Mouse (Mus musculus) adrenal gland, postnatal 36 days (tissue): ENCODE data around the gene Canx. TPM values are rescaled to one million over a fixed set of nuclear protein-coding genes. Genes with fewer than 3 reads are reported as not detected.
"Not testable (repeated sequence)": the region's sequence is repeated elsewhere in the genome, so short reads cannot be mapped to it uniquely, and the experiment has no call there.

Experiments
- DNase-seq, 2 experiments: peaks; one replicate each; pipeline ENCODE4 v3.0.0; 2021; ENCODE audit warnings: mixed read lengths in 1 of 2
- total RNA-seq, 2 experiments: library from RNA; stranded (reverse); gene quantifications; 2 replicates each; pipeline ENCODE4 v1.2.3; 2021

Gene Canx
- total RNA-seq, 2 experiments from 2014 or later = 473 to 490 TPM

DNA sequence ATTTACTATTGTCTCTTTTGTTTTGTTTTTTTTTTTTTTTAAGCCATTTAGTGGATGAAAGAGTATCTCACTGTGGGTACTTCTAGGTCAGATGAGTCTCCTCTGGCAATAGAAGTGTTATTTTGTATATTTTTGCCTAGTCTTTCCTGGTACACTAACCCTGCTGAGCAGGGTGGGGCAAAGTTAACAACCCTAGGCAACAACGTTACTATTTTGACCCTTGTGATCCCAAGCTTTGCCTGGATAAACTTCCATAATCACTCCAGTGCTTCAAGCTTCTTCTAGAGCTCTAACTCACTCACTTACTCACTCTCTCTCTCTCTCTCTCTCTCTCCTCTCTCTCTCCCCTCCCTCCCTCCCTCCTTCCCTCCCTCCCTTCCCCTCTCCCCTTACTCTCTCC lies 10.7 kb upstream of the Canx start:
- no peak for DNase-seq

DNA sequence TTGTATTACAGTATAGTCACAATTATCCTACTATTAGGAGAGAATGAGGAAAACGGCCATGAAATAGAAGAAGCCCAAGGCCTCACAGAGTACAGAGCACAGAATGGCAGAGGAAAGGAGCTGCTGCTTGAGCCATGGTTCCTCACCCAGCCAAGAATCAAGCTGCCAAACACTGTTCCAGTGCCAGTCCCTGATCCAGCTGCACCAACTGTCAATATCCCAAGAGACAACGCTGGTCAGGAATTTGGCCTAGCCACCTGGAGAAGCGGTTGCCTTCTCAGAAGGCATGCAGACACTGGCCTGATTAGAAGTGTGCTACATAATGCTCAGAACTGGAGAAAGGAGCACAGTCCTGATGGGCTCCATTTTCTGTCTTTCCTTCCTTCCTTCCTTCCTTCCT lies 7.7 kb upstream of the Canx start:
- DNase-seq = peak in 1 of 2 experiments; percentile 41

DNA sequence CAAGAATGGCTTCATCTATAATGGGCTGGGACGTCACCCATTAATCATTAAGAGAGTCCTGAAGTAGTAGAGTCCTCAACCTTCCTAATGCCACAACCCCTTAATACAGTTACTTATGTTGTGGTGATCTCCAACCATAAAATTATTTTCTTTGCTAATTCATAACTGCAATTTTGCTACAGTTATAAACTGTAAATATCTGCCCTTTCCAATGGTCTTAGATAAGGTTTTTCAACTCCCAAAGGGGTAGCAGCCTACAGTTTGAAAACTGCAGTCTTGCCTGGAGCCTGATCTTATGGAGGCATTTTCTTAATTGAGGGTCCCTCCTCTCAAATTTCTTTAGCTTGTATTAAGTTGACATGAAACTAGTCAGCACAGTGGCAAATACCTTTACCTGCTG lies 3.9 kb upstream of the Canx start:
- DNase-seq = no peak

DNA sequence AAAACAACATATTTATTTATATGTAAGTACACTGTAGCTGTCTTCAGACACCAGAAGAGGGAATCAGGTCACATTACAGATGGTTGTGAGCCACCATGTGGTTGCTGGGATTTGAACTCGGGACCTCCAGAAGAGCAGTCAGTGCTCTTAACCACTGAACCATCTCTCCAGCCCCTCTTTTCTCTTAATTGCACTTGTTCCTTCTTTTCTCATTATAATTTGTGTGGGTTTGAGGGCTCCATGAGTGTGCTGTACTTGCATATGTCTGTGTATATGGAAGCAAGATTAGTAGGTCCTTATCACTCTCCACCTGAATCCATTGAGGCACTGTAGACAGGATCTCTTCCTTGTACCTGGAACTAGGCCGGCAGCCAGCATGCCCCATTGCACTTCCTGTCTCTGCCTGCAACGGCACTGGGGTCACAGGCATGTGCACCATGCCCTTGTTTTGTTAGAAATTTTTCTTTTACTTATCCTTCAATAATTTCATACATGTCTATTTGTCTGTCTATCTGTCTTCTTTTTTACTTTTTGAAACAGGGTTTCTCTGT lies 2.7 kb upstream of the Canx start:
- no peak for DNase-seq

DNA sequence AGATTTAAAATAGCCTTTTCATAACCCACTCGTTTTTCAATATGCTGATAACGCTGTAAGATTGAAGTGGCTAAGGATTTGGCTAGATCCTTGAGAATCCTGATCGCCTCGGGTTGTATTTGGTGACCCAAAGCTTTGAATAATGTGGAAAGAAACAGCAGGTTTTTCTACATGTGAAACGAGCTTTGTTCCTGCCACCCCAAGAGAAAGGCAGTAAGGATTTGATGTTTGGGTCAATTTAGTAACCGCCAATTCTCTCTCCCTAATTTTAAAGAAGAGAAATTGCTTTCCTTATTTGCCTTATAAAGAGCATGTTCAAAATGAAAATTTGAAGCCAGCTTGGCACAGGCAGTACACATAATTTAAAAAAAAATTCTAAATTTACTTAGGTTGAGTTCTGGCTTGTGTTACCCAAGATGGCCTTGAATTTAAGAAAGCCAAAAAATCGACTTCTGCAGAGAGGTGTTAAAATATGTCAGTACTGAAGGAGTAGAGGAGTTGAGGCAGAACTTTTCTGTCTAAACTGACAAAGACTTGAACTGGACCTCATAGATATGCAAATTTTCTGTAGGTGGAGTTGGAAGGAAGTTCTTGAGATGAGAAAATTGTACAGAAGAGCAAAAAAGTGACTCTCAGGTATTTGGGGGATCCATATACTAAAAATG lies 961 bp upstream of the Canx start:
- DNase-seq = no peak

DNA sequence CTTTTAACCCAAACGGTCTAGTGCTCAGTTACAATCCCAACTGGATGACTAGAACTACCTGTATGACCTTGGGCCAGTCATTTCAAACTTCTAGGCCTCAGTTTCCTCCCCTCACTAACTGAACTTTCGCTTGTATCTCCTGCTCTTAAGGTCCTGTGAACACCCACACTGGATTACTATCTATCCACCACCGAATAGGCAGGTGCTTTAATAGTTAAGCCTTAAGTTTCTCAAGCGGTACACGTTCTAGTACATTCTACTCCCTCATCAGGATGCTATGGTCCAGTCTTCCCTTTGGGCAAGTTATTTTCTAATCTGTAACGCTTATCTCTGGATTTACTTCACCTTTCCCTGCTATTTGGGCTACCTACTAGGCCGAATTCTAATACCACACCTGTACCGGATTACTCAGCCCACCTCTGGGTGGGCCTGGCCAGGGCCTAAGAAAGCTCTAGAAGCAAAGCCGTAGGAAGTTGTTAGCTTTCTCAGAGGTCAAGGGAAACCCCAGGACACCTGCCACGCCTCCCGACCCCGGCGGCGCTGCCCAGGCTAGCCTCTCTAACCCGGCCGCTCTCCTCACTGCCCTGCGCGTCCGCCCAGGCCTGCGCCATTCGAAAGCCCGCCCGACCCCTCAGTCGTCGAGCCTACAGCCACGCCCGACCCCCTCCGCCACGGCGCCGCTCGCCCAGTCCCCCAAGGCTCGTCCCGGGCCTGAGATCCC lies 562 bp downstream of the Canx start:
- DNase-seq = peak; percentile 59 to 73

DNA sequence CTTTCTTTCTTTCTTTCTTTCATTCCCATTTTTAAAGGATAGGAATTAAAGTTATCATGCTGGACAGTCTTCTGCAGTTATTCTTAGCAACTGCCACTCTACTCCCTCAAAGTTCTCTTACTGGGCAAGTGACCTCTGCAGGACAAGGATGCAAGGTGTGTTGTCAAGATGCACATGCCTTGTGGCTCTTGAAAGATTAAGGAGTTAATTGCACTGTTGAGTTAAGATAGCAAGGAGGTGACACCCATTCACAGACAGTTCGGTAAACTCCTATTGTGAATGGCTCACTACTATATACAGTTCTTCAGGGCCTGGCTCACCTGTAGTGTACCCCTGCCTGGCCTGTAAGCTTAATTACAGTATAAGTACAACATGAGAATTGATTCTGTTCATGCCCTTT lies 1.6 kb downstream of the Canx start:
- no peak for DNase-seq

DNA sequence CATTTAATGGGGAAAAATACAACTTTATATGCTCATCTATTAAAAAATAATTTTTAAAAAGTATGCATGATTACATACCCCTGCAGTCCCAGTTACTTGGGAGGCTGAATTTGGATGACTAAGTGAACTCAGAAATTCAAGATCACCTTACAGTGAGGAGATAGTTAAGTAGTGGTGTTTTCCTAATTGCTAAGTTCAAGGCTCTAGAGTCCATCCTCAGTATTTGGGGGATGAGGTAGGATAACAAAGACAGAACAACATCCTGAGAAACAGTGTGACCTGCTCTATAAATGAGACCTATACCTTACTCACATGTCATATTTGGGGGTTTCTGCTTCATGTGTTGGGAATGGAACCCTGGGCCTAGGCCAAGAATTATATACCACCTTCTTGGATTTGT lies 3.1 kb downstream of the Canx start:
- no peak for DNase-seq

DNA sequence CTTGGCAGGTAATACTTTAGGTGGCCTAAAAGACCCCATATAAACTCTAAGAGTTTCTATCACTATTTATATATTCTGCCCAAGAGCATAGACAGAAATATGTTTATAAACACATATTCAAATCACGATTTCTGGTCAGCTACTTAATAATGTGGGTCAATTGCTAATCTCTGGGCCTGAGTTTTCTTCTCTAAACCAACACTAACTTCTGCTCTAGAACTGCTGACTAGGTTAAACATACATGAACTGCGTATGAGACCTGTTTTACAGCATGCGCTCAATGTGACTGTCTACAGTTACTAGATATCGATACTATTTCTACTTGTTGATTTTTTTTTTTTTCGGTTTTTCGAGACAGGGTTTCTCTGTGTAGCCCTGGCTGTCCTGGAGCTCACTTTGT lies 4.2 kb downstream of the Canx start:
- no peak for DNase-seq

DNA sequence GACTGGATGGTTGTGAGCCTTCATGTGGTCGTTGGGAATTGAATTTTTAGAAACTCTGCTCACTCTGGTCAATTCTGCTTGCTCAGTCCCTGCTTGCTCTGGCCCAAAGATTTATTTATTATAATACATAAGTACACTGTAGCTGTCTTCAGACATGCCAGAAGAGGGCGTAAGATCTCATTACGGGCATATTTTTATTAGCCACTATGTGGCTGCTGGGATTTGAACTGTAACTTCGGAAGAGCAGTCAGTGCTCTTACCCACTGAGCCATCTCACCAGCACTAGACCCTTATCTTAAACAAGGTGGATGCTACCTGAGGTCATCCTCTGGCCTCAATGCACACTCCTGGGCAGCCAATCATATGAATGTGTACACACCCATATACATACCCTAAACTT lies 6.1 kb downstream of the Canx start:
- DNase-seq = not testable (repeated sequence)

DNA sequence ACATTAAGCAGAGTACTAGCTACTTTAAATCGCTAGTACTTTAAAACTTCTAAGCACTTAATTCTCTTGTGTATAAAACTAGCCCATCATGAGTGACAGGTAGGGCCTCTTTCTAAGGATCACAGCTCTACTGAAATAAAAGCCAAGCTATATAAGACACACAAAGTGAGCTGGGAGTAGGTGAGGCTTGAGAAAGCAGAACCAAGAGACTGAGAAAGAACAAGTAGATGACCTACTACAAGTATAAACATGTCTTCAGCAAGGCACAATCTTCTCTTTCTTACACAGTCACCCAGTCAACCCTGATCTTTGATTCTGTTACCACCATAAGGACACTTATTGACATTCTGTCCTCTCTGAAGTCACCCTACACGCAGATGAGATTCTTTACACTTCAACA lies 12.7 kb downstream of the Canx start:
- DNase-seq = no peak

DNA sequence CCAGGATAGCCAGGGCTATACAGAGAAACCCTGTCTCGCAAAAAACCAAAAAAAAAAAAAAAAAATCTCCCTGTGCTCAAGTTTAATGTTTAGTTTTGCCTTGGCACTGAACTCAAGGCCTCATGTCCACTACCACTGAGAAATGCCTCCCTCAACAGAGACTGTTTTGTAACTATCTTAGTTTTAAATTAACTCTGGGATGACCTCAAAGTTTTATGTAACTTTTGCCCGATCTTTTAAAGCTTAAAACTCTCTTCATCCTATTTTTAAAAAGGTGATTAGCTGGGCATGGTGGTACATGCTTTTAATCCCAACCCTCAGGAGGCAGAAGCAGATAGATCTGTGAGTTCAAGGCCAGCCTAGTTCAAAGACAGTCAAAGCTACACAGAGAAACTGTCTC lies 22.1 kb downstream of the Canx start:
- DNase-seq = no peak

DNA sequence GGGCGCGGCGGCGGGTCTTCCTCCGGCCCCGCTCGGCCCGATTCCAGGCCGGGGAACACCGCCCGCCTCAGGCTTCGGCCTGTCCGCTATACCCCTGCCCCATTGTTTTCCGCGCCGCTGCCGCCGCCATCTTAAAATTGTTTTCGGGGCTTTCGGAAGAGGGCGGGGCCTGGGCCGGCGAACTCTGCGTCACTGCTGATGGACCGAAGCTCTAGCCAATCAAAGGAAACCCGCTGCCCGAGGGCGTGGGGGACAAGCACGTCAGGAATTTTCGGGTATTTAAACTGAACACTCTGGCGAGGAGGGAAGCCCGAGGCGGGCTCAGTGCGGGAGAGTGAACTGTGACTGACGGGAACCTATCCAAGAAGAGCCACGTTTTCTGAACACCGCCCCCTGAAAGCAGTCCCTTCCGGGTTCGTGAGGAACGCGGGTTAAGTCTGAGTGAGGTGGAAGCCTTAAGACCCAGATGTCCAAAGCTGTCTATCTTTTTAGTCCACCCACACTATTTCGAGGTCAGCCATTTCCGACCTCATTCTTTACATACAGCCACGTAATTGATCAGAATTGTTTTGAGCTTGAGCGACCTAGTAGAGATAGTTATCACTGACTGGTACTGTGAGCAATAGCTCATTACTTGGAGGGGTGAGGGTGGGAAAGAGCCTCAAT lies 33.1 kb downstream of the Canx start, which contains the start of gene Maml1:
Maml1 (minus strand) TSS at position 122 of the 666 bp plus-strand sequence.
- DNase-seq = peak; percentile 97 to 98

DNA sequence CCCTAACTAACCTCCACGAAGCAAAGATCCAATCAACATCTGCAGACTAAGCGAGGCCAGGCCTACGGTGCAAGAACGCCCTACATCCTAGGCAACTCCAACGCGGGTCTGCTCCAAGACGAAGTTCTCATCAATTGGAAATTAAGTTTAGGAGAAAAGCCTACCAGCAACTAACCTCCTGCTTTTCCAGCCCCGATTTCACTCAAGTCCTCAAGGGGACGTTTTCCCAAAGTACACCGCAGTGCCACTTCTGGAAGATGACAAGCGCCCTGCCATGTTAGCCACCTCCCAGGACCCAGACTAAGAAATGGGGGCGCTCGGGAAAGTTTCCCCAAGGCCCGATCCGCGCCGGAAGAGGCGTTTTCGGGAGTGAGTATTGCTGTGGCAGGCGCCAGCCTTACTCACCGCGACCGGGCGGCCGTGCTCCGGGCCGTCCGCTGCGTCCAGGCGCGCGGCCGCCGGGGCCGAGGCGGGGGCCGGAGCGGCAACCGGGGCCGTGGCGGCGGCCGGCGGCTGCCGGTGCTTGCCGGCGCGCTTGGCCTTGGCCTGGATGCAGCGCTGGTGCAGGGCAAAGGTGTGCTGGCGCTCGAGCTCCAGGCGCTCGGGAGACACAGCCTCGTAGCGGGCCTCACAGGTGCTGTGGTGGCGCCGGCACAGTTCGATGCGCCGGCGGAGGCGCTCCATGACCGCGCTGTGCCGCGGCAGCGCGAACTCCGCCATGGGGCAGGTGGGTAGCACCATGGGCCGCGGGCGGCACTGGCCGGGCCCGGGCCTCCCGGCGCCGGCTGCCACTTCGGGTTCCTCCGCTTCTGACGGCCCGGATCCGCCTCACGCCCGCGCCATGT lies 33.9 kb downstream of the Canx start:
- peak; percentile 66 for DNase-seq

DNA sequence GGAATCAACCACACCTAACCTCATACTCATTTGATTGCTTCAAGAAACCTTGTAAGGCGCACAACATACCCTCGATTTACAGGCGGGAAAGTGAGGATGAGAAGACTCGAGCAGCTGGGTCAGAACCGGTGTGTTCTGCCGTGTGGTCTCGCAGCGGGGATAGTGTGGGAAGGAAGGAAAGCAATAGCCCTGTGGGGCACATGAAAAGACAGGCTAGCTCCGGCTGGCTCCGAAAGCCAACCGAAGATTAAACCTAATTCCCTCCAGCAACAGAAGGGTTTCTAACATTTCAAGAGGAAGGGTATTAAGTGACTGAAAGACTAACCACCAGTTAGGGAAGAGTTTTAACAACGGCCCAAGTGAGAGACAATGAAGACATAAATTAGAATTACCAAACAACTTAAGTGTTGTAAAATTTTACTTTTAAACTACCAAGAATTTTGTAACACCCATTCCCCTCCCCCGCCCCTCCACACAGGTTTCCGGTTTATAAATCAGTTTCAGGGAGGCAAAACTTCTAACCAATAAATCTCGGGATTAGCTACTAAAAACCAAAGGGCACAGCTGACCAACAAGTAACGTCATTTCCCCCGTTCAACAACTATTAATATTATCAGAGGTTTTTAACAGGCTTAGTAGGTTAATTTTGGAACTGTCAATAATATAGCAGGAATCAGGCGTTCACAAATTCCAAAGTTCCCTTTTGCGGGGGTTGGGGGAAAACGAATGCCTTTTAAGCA lies 34.8 kb downstream of the Canx start:
- DNase-seq = peak in 1 of 2 experiments; percentile 20

DNA sequence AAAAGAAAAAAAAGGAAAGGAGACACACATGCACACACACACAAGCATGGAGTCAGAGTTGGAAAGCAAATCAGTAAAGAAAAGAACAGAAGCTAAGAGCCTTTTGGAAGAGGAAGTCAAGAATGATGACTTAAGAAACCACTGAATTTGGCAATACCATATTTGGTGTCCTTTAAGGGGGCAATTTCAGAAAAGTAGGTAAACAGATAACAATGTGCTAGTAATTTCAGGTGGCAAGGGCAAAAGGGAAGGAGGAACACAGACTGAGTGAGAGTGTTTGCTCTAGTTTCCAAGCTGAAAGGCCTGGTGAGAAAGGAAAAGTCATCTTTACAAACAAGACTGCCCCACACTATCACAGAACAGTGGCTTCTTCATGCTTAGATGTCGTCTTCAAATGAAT lies 39.0 kb downstream of the Canx start:
- DNase-seq = no peak

DNA sequence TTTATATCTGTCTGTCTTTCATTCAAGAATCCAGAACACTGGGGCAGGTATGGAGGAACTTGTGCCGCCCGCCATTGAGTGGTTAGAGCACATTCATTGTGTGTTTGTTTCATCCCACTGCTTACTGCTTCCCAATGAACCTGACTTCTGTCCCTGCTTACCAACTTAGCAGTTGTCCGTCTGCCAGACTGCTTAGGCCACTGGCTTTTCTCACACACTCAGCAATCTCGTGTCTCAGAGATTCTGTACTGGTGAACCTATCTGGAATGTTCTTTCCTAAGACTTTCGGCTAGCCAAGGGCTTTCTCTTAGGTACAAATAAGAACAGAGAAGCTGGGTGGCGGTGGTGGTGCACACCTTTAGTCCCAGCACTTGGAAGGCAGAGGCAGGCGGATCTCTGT lies 39.8 kb downstream of the Canx start:
- DNase-seq = no peak

DNA sequence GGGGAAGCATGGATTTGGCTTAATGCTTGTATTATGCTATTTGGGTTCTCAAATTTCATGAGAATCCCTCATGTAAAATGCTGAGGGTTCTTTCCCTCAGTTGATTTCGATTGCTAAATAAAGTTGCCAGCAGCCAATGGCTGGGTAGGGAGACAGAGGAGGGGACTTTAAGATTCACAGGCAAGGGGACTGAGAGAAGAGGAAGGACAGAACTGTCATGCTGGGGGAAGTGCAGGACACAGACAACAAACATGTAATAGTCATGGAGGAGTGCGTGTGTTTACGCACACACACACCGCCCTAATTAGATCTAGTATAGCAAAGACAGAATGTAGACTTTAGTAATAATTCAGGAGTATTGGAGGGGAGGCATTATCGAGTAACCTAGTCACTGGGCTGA lies 40.2 kb downstream of the Canx start:
- DNase-seq = no peak

DNA sequence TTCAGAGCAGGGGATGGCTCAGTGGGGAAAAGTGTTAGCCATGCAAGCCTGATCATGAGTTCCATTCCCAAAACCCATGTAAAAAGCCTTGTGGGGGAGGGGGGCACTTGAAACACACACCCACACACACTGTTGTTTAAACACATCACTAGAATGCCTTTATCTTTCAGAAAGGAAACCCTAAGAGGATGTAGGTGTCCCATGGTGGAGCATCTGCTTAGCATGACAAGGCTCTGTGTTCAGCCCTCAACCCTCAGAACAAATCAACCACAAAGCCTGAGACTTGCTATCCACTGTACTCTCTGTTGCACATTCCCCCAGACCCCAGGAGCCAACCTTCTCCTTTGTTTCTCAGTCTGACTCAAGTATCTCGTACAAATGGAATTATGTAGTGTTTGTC lies 45.4 kb downstream of the Canx start:
- no peak for DNase-seq

DNA sequence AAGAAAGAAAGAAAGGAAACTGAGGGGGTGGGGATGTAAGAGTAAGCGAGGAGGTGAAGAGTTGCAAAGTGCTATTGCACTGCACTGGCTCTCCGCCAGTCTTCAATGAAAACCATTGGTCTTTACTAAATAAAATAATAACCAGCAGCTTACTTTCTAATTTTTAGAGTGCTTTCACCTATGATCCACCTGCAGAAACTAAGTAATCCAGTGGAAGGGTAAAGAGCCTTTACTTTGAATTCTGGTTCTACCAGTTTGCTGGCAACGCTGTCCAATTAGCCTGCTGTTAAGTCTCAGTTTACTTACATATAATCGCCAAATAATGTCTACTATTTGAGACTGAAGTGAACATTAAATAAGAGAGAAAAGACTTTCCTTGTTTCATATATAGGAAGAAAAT lies 46.5 kb downstream of the Canx start:
- no peak for DNase-seq

DNA sequence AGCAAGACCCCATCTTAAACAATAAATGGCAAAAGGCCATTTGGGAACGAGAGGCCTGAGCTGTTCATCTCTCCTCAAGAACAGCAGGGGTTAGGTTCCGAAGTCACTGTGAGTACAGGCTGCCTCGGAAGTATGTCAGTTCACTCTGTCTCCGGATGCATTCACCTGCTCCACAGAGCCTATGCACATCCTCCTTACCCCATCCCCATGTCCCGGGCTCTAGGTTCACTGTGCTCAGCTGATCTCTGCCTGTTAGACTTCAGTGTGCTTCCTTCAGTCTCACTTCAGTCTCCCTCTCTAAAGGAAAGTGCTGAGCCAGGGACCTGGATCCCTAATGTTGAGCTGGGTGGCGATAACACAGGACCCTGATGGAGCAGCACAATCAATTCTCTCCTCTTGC lies 47.8 kb downstream of the Canx start:
- DNase-seq = no peak

DNA sequence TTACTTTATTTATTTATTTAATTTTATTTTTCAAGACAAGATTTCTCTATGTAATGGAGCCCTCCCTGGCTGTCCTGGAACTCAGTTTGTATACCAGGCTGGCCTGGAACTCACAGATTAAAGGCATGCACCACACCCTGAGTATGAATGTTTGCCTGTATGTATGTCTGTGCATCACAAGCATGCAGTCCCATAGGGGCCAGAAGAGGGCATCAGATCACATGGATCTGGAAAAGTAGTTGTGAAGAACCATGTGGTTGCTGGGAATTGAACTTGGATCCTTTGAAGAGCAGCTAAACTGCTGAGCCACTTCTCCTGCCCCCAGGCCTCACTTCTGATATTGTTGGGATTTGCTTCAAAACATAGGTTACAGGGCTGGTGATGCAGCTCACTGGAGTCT lies 48.4 kb downstream of the Canx start:
- no peak for DNase-seq
